Mouse (Mus musculus) stomach, embryonic 16.5 days (tissue): ENCODE results near the gene Lats1. TPM values are rescaled to one million over a fixed set of nuclear protein-coding genes. Genes with fewer than 3 reads are reported as not detected.

Source experiments
- ATAC-seq: fragments of 200-750 bp; cut with Nextera tagmentation; 2 replicates; pipeline ENCODE4 v1.8.0; 2017; ENCODE audit warnings: moderate number of reproducible peaks, moderate TSS enrichment; ENCODE audit not compliant: insufficient read depth, low FRiP score
- H3K27ac ChIP-seq: fragments of 300-500 bp; sonication (generic); 2 replicates; pipeline ENCODE4 v1.5.1; 2014; ENCODE audit warnings: low read length
- H3K27me3 ChIP-seq: fragments of 300-500 bp; sonication (generic); 2 replicates; pipeline ENCODE4 v1.6.1; 2014; ENCODE audit warnings: low read length, control low read depth, mixed read lengths; ENCODE audit not compliant: control insufficient read depth, insufficient read depth
- H3K36me3 ChIP-seq: fragments of 300-500 bp; sonication (generic); 2 replicates; pipeline ENCODE4 v1.6.1; 2014; ENCODE audit warnings: low read length; ENCODE audit not compliant: control insufficient read depth, insufficient read depth
- H3K4me1 ChIP-seq: fragments of 300-500 bp; sonication (generic); 2 replicates; pipeline ENCODE4 v1.6.1; 2014; ENCODE audit warnings: low read length, control low read depth, mixed read lengths; ENCODE audit not compliant: control insufficient read depth, insufficient read depth
- H3K4me2 ChIP-seq: fragments of 300-500 bp; sonication (generic); 2 replicates; pipeline ENCODE4 v1.6.1; 2014; ENCODE audit warnings: low read depth, low read length, mixed read lengths
- H3K4me3 ChIP-seq: fragments of 300-500 bp; sonication (generic); replicated peaks from 2 replicates; pipeline ENCODE4 v1.5.1; 2014; ENCODE audit warnings: mild to moderate bottlenecking, low read length
- H3K9ac ChIP-seq: fragments of 300-500 bp; sonication (generic); 2 replicates; pipeline ENCODE4 v1.6.1; 2014; ENCODE audit warnings: low read length
- H3K9me3 ChIP-seq: fragments of 300-500 bp; sonication (generic); replicated peaks from 2 replicates; pipeline ENCODE4 v1.6.1; 2016; ENCODE audit warnings: low read length, control low read depth; ENCODE audit not compliant: control insufficient read depth
- WGBS: fragments of 180-500 bp; shearing (Covaris S2); extraction: QIAGEN DNeasy Blood & Tissue Kit; methylation state at CpG from one replicate; pipeline ENCODE4 v1.1.7; 2014; 5-methylcytosine and 5-hydroxymethylcytosine counted together
- polyA plus RNA-seq: library from polyadenylated mRNA; unstranded; fragments of >200 nt; fragmentation: Nextera tagmentation; extraction: Ambion mirVana; gene quantifications from 2 replicates; pipeline ENCODE4 v1.2.1, GENCODE M21; 2015

The Lats1 gene
- polyA plus RNA-seq, 1 experiment from 2014 or later = 9.4 TPM

DNA sequence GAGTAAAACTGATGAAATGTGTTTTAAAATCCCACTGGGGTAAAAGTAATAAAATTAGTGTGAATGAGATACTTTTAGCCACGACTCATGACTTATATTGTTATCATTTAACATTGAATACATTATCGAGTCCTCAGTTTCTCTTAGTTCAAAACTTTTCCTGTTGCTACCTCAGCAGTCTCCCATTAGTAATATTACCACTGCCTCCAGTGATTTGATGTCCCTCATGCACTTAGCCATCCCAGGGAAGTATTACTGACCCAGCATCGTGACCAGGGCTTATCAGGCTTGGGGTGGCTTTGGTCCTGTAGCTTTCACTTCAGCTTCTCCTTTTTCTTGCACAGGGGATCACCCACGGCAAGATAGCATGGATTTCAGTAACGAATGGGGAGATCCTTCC, 29.1 kb downstream of the Lats1 start:
- no peaks in the 10 kb centered on the region for H3K27me3 ChIP-seq
- H3K9ac ChIP-seq = no peak overlapping the region
- H3K27ac ChIP-seq = no peak overlapping the region
- H3K4me2 ChIP-seq = no peak overlapping the region
- no peaks in the 10 kb centered on the region for H3K9me3 ChIP-seq
- no peak overlapping the region for H3K4me3 ChIP-seq
- no peak for ATAC-seq
- no peaks in the 10 kb centered on the region for H3K4me1 ChIP-seq
- H3K36me3 ChIP-seq = peaks cover 25% of the 10 kb centered on the region
- WGBS = 92% methylated on average over 5 of the region's 5 CpGs

DNA sequence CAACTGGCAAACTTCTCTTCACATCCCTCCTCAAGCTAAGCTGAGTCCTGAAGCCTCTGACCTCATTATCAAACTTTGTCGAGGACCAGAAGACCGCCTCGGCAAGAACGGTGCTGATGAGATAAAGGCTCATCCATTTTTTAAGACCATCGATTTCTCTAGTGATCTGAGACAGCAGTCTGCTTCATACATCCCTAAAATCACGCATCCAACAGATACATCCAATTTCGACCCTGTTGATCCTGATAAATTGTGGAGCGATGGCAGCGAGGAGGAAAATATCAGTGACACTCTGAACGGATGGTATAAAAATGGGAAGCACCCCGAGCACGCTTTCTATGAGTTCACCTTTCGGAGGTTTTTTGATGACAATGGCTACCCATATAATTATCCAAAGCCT, 31.5 kb downstream of the Lats1 start:
- ATAC-seq = no peak
- H3K9me3 ChIP-seq = no peaks in the 10 kb centered on the region
- no peaks in the 10 kb centered on the region for H3K4me1 ChIP-seq
- 94% methylated on average over 13 of the region's 13 CpGs for WGBS
- no peak overlapping the region for H3K9ac ChIP-seq
- no peaks in the 10 kb centered on the region for H3K27me3 ChIP-seq
- no peak overlapping the region for H3K27ac ChIP-seq
- peaks cover 23% of the 10 kb centered on the region for H3K36me3 ChIP-seq
- no peak overlapping the region for H3K4me3 ChIP-seq
- no peak overlapping the region for H3K4me2 ChIP-seq

DNA sequence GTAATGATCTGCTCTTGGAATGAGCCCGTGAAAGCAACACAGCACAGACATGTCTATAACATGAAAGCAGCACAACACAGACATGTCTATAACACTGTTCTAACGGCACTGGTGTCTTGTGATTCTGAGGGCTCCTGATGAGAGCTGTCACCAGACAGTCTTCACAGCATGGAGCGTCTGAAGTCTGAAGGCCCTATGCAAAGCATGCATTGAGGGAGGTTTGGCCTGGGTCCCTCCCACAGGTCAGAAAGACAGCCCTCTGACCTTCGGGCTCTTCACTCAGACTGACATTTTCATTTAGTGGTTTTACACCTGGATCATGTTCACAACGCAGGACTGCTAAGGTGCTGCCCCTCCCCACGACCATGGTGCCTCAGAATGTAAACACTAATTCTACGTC, 34.0 kb downstream of the Lats1 start:
- H3K4me3 ChIP-seq = no peak overlapping the region
- ATAC-seq = no peak
- 63% methylated on average over 7 of the region's 7 CpGs for WGBS
- H3K9ac ChIP-seq = no peak overlapping the region
- H3K36me3 ChIP-seq = peaks cover 23% of the 10 kb centered on the region
- H3K4me1 ChIP-seq = no peaks in the 10 kb centered on the region
- no peak overlapping the region for H3K27ac ChIP-seq
- H3K4me2 ChIP-seq = no peak overlapping the region
- no peaks in the 10 kb centered on the region for H3K9me3 ChIP-seq
- no peaks in the 10 kb centered on the region for H3K27me3 ChIP-seq

DNA sequence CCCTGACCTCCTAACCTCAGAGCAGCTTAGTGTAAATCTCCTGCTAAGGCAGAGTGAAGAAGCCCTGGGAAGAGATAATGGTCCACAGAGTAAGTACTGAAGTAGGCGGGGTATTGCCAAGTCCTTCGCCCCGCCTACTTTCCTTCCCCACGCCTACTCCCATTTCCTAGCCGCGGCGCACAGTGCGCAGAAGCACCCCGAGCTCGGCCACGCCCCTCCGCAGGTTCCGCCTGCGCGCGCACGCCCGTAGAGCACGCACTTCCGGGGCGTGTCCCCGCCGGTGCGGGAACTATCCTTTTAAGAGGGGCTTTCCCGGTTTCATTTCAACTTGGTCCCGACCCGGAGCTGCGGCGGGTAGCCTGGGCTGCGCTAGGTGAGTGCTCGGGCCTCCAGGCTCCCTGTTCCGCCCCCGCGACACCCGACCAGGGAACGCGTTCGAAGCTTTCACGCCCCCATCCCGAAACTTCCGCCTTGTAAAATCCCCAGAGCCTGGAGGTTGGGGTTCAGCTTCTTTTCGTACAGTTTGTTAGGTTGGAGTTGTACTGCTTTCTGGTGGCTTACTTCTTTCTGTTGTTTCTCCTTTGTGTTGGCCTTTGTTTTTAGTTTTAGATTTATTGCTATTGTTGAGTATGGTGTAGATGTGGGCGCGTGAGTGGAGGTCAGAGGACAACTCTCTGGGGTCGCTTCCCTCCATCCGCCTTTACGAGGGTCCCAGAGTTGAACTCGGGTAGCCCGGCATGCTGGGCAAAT, 44.9 kb downstream of the Lats1 start, which contains the start of gene Katna1:
Katna1 (plus strand) TSS at position 250 of the 750 bp plus-strand sequence.
- peak; percentile 100 for ATAC-seq
- H3K4me3 ChIP-seq = peak within 1 kb of the TSS; percentile 97
- H3K36me3 ChIP-seq = no peaks in the 10 kb centered on the region
- under 1% methylated on average over 49 of the region's 49 CpGs for WGBS
- peak within 1 kb of the TSS; percentile 87 for H3K27ac ChIP-seq
- no peaks in the 10 kb centered on the region for H3K27me3 ChIP-seq
- no peaks in the 10 kb centered on the region for H3K9me3 ChIP-seq
- H3K9ac ChIP-seq = peak within 1 kb of the TSS; percentile 87
- peak within 1 kb of the TSS; percentile 80 for H3K4me2 ChIP-seq
- H3K4me1 ChIP-seq = peaks cover 8% of the 10 kb centered on the region; the same call in 1 of the 2 replicates

DNA sequence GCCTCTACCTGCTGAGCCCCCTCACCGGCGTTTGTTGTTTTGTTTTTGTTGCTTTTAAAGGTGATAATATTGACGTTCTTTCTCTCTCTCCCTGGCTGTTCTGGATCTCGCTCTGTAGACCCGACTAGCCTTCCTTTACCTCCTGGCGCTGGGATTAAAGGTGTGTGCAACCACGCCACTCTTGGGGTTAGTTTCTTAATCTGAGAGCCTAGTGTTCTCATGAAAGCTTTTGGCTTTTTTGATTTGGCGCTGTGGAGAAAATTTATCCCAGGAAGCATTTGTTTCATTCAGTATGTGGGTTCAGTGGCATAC, 45.4 kb downstream of the Lats1 start:
- peak overlapping the region; percentile 87 for H3K9ac ChIP-seq
- H3K9me3 ChIP-seq = no peaks in the 10 kb centered on the region
- no peaks in the 10 kb centered on the region for H3K36me3 ChIP-seq
- ATAC-seq = no peak
- peak overlapping the region; percentile 87 for H3K27ac ChIP-seq
- H3K27me3 ChIP-seq = no peaks in the 10 kb centered on the region
- H3K4me2 ChIP-seq = peak overlapping the region; percentile 80
- peaks cover 8% of the 10 kb centered on the region; the same call in 1 of the 2 replicates for H3K4me1 ChIP-seq
- peak overlapping the region; percentile 97 for H3K4me3 ChIP-seq
- 1% methylated on average over 8 of the region's 8 CpGs for WGBS

DNA sequence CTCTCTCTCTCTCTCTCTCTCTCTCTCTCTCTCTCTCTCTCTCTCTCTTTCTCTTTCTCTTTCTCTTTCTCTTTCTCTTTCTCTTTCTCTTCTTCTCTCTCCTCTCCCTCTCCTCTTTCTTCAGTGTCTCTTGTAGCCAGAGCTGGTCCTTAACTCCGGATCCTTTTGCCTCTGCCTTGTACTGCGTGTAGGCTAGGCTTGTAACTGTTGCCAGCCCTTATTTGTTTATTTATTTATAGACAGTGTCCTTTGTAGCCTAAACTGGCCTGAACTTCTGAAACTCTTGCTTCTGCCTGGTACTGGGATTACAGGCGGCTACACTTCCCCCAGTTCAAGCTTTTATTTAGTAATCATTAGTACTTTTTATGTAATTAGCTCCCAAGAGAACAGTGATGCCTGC, 46.0 kb downstream of the Lats1 start:
- H3K4me1 ChIP-seq = peaks cover 8% of the 10 kb centered on the region; the same call in 1 of the 2 replicates
- peak overlapping the region; percentile 97 for H3K4me3 ChIP-seq
- WGBS = 20% methylated on average over 3 of the region's 3 CpGs
- peak overlapping the region; percentile 52; the same call in 1 of the 2 replicates for H3K9ac ChIP-seq
- H3K36me3 ChIP-seq = no peaks in the 10 kb centered on the region
- H3K4me2 ChIP-seq = peak overlapping the region; percentile 80
- H3K27me3 ChIP-seq = no peaks in the 10 kb centered on the region
- H3K9me3 ChIP-seq = no peaks in the 10 kb centered on the region
- no peak for ATAC-seq
- H3K27ac ChIP-seq = no peak overlapping the region

DNA sequence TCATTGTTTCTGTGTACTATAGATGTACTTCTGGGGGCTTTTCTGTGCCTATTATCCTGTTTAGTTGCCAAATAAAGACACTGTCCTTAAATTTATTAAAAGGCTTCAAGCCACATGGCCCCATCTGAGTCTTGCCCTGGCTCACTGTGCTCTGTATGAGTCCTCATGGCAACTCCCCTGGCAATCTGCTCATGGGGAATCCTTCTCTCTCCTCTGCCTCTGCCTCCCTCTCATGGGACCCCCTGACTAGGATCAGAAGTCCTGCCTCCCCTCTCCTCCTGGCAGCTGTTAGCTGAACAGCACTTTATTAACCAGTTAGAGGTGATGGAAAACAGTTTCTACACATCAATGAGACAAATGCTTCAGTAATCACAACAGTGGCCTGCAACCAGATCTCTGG, 50.6 kb downstream of the Lats1 start:
- H3K27ac ChIP-seq = no peak overlapping the region
- no peak overlapping the region for H3K9ac ChIP-seq
- no peaks in the 10 kb centered on the region for H3K36me3 ChIP-seq
- H3K27me3 ChIP-seq = no peaks in the 10 kb centered on the region
- peaks cover 5% of the 10 kb centered on the region; the same call in 1 of the 2 replicates for H3K4me1 ChIP-seq
- no peak for ATAC-seq
- no peak overlapping the region for H3K4me3 ChIP-seq
- H3K9me3 ChIP-seq = no peaks in the 10 kb centered on the region
- no peak overlapping the region for H3K4me2 ChIP-seq

DNA sequence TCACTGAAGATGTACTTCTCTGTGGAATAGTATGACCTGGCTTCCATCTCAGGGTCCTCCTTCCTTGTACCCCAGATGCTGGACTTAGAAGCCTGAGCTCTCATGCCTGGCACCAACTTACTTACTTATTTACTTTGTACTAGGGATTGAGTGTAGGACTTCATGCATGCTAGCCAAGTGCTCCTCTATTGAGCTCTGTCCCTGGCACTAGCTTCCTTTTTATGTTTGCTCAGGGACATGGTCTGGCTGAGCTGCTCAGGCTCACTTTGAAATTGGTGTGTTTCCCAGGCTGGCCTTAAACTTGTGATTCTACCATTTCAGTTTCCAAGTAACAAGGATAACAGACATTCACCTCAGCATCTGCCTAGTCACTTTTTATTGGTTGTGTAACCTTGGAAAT, 56.1 kb downstream of the Lats1 start:
- ATAC-seq = no peak

DNA sequence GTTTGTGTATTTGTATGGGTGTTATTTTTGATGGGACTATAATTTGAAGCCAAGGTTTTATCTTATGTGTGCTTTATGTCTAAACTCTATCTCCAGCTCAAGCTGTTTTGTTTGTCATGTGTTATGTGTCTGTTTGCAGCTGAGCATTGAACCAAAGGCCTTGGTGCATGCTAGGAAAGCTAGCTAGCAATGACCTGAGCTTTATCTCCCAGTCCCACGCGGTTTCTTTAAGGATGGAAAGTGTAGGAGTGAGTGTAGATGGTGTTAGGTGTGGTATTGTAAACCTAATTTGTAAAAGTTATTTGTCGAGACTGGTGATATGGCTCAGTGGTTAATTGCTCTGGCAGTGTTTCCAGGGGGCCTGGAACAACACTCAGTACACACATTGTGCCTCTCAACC, 56.9 kb downstream of the Lats1 start:
- H3K4me1 ChIP-seq = no peaks in the 10 kb centered on the region
- WGBS = 70% methylated on average over 3 of the region's 3 CpGs
- H3K9ac ChIP-seq = no peak overlapping the region
- no peak overlapping the region for H3K27ac ChIP-seq
- no peaks in the 10 kb centered on the region for H3K9me3 ChIP-seq
- no peak overlapping the region for H3K4me3 ChIP-seq
- ATAC-seq = no peak
- H3K4me2 ChIP-seq = no peak overlapping the region
- H3K27me3 ChIP-seq = no peaks in the 10 kb centered on the region
- H3K36me3 ChIP-seq = 0 out of 2 replicates have a peak, but pooled peaks cover under 1% of the 10 kb centered on the region

More for the DNA sequence above, 56.1 kb downstream of the Lats1 start:
- no peak overlapping the region for H3K27ac ChIP-seq
- no peaks in the 10 kb centered on the region for H3K4me1 ChIP-seq
- H3K4me3 ChIP-seq = no peak overlapping the region
- H3K27me3 ChIP-seq = no peaks in the 10 kb centered on the region
- H3K36me3 ChIP-seq = no peaks in the 10 kb centered on the region
- no peaks in the 10 kb centered on the region for H3K9me3 ChIP-seq
- H3K4me2 ChIP-seq = no peak overlapping the region
- no peak overlapping the region for H3K9ac ChIP-seq
